Mouse (Mus musculus): ENCODE measurements around the gene Elavl4.

- no peak for TF ChIP-seq CTCF (conservative IDR thresholded peaks at IDR 0.05; ENCODE audit: insufficient read depth, insufficient read length, low read depth, low read length)
- TF ChIP-seq POLR2A (IDR thresholded peaks at IDR 0.05; ENCODE audit: low read depth, low read length): no peak
Measured at GRCm38 (mm10) chr4:110396221-110396620, 44.5 kb upstream of the Elavl4 start.

All from kidney, adult 2 months (tissue).